Mouse (Mus musculus): ENCODE results near the gene Vmn2r120.
"Not testable (repeated sequence)": the region's sequence is repeated elsewhere in the genome, so short reads cannot be mapped to it uniquely, and the experiment has no call there.

The Vmn2r120 gene

GRCm38 (mm10) chr17:57545405-57545804 lies at the start of gene Vmn2r120:
TSS of gene Vmn2r120 (minus strand) at chr17:57545505.
- no peak for DNase-seq

GRCm38 (mm10) chr17:57587273-57587672 lies 42.0 kb upstream of the Vmn2r120 start:
- DNase-seq, result not testable (repeated sequence)

- DNase-seq, result no peak
Measured at GRCm38 (mm10) chr17:57574075-57574705, 28.9 kb upstream of the Vmn2r120 start.

Data from right cerebral cortex, postnatal 14 days (tissue).